Mouse (Mus musculus) lung, adult 2 months (tissue): ENCODE results near the gene Tmem151a.

Experiments
- CTCF ChIP-seq: fragments of 200-500 bp; IDR thresholded peaks from 2 replicates; pipeline ENCODE4 v1.5.1; 2011; ENCODE audit warnings: mild to moderate bottlenecking, low read length, control low read depth; ENCODE audit not compliant: insufficient read depth
- POLR2A ChIP-seq: fragments of 200-500 bp; IDR thresholded peaks from 2 replicates; pipeline ENCODE4 v1.6.1; 2011; ENCODE audit warnings: low read depth, mild to moderate bottlenecking, control low read depth, low read length, borderline replicate concordance; ENCODE audit errors: extremely low read depth

DNA sequence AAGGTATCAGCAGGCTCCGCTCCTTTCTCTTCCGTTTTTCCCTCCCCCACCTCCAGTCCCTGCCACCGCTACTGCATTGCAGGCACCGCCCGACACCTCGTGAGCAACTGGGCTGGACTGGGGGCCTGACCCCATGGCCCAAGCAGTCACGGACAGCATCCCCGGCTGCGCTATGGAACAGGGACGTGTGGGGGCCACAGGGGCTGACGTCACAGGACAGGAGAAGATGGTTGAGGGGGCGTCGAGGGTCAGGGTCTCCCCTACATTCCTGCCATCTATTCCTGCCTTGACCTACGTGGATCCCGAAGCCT lies 542 bp downstream of the Tmem151a start:
- TF ChIP-seq POLR2A (no peak), CTCF (no peak)
